Comparison of ENCODE assay signal across 9 mouse cellular contexts in genomic region chr1:62704117-62704888, GRCm38 (mm10). TPM values are rescaled to one million over a fixed set of nuclear protein-coding genes. Genes with fewer than 3 reads are reported as not detected.
DNase-seq lines count a peak whose midpoint lies in the region; ATAC-seq and TF ChIP-seq lines count a peak whose summit lies in the region.
"Had no signal": no experiment of that assay in that cellular context is flagged by ENCODE, and none has a peak within 500 bp of the region (broad histone marks: within the 10 kb centered on the region; RNA-seq: fewer than 3 reads in every experiment).

No protein-coding gene starts in this region.

- H3K79me2 ChIP-seq in macrophage (ENCODE audit: inconsistent target) = peaks cover 64% of the 10 kb centered on the region

- H3K4me2 ChIP-seq in heart, embryonic 15.5 days = peak overlapping the region; percentile 99
- H3K4me2 ChIP-seq in forebrain, postnatal 0 days (ENCODE audit: low read depth) = peak overlapping the region; percentile 95

- no peak for ATAC-seq in heart, embryonic 15.5 days (replicated peaks; ENCODE audit: insufficient number of reproducible peaks, insufficient read depth, low FRiP score, low read depth)
- no peak for ATAC-seq in forebrain, postnatal 0 days

- TF ChIP-seq CTCF in forebrain, postnatal 0 days (IDR thresholded peaks at IDR 0.05; ENCODE audit: low read depth) = no peak

- H3K4me3 ChIP-seq in heart, embryonic 15.5 days = peak overlapping the region; percentile 70
- peak overlapping the region; percentile 63 for H3K4me3 ChIP-seq in forebrain, postnatal 0 days (ENCODE audit: low read depth, low read length)
- peak overlapping the region; percentile 83 for H3K4me3 ChIP-seq in macrophage (ENCODE audit: inconsistent target)

- 18% methylated on average over 9 of the region's 9 CpGs for WGBS in heart, embryonic 15.5 days
- 9% methylated on average over 9 of the region's 9 CpGs for WGBS in forebrain, postnatal 0 days
- WGBS in macrophage (ENCODE audit: missing documents) = 11% methylated on average over 9 of the region's 9 CpGs

- H3K9me3 ChIP-seq in heart, embryonic 15.5 days (replicated peaks) = no peaks in the 10 kb centered on the region
- H3K9me3 ChIP-seq in forebrain, postnatal 0 days (ENCODE audit: low read length) = no peaks in the 10 kb centered on the region

- peaks cover 20% of the 10 kb centered on the region for H3K27me3 ChIP-seq in heart, embryonic 15.5 days
- no peaks in the 10 kb centered on the region; the same call in 1 of the 2 replicates for H3K27me3 ChIP-seq in forebrain, postnatal 0 days (ENCODE audit: insufficient read depth, low read length)
- H3K27me3 ChIP-seq: Patski had no signal

- no peaks in the 10 kb centered on the region for H3K36me3 ChIP-seq in heart, embryonic 15.5 days
- no peaks in the 10 kb centered on the region for H3K36me3 ChIP-seq in forebrain, postnatal 0 days (ENCODE audit: insufficient read depth)
- H3K36me3 ChIP-seq in macrophage (ENCODE audit: inconsistent target) = no peaks in the 10 kb centered on the region

- H3K4me1 ChIP-seq in heart, embryonic 15.5 days (replicated peaks) = peaks cover 36% of the 10 kb centered on the region
- no peaks in the 10 kb centered on the region for H3K4me1 ChIP-seq in forebrain, postnatal 0 days (ENCODE audit: insufficient read depth)

- H3K9ac ChIP-seq in heart, embryonic 15.5 days = peak overlapping the region; percentile 70
- H3K9ac ChIP-seq in forebrain, postnatal 0 days = peak overlapping the region; percentile 69

- H3K27ac ChIP-seq in heart, embryonic 15.5 days = 0 out of 2 replicates have a peak overlapping the region, but pooled peaks have one; percentile 5
- H3K27ac ChIP-seq in forebrain, postnatal 0 days (ENCODE audit: low read depth, low read length) = peak overlapping the region; percentile 78
- peak overlapping the region; percentile 91 for H3K27ac ChIP-seq in macrophage

- no peak for DNase-seq in heart, adult 11 months
- peak; percentile 82 for DNase-seq in NIH3T3 (ENCODE audit: low read depth)
- no peak for DNase-seq in forebrain, postnatal 0 days
- no peak for DNase-seq in adrenal gland, adult 18-20 months (ENCODE audit: low spot score in 2 of 2)
- no peak for DNase-seq in spleen, adult 12 weeks (ENCODE audit: low spot score)
- DNase-seq in ovary, postnatal 14 days (ENCODE audit: low spot score) = no peak

RNA-seq across cellular contexts. Expression of gene Nrp2, which starts 1.2 kb away (rescaled TPM):
- polyA plus RNA-seq in heart, embryonic 15.5 days (2015; fragmentation: Nextera tagmentation; extraction: Ambion mirVana) = 7.5 and 8.7 TPM in 2 replicates
- total RNA-seq in forebrain, postnatal 0 days (2014; rRNA removed) = 63.2 and 120 TPM in 2 replicates
- polyA plus RNA-seq in forebrain, postnatal 0 days (2015; fragmentation: Nextera tagmentation; extraction: Ambion mirVana) = 16.1 and 31.6 TPM in 2 replicates
- 1,000 to 10,000 TPM in 6 of 26 experiments, 100 to 1,000 TPM in 20; 275 to 1,404 (median 593) TPM for total RNA-seq in macrophage (2018; cell fraction: chromatin; rRNA removed)
- 100 to 1,000 TPM; 170 to 422 (median 277) TPM for total RNA-seq in macrophage (2018; cell fraction: cytosol; rRNA removed)
- 1,000 to 10,000 TPM in 1 of 26 experiments, 100 to 1,000 TPM in 25; 397 to 1,005 (median 731) TPM for total RNA-seq in macrophage (2018; cell fraction: nucleus; rRNA removed)
- polyA plus RNA-seq in macrophage (2018) = 145 to 272 TPM (median 160 TPM) in 3 replicates
- 10 to 100 TPM; 27.9 to 41.1 TPM for total RNA-seq in adrenal gland, adult 18-20 months (2021)

Comparison
In these comparisons a context has a peak if more than half of its experiments do, and no peak if none do; other contexts are left out.
1. H3K27ac ChIP-seq: peak in every context shown above with its lines; median percentile 91 in macrophage; 78 in forebrain, postnatal 0 days; 5 in heart, embryonic 15.5 days.